Mouse (Mus musculus) C2C12 (cell line): ENCODE results near the gene Amh.
"Not testable (repeated sequence)": the region's sequence is repeated elsewhere in the genome, so short reads cannot be mapped to it uniquely, and the experiment has no call there.

ENCODE experiments used
- CTCF ChIP-seq: IDR thresholded peaks from one replicate; pipeline ENCODE4 v1.5.1; 2011; ENCODE audit not compliant: control insufficient read depth, insufficient read depth, insufficient read length
- FOSL1 ChIP-seq: IDR thresholded peaks from one replicate; pipeline ENCODE4 v1.8.0; 2011; ENCODE audit warnings: mild to moderate bottlenecking, low read length; ENCODE audit not compliant: poor library complexity, insufficient read depth, severe bottlenecking
- MYOD1 ChIP-seq: IDR thresholded peaks from one replicate; pipeline ENCODE4 v1.6.1; 2011; ENCODE audit warnings: low read depth; ENCODE audit not compliant: control insufficient read depth, insufficient read length
- USF1 ChIP-seq: IDR thresholded peaks from one replicate; pipeline ENCODE4 v1.6.1; 2011; ENCODE audit warnings: low read depth, mild to moderate bottlenecking, control low read depth, moderate library complexity

GRCm38 (mm10) chr10:80817955-80818354, 12.9 kb downstream of the Amh start:
- not testable (repeated sequence) for TF ChIP-seq CTCF, USF1, MYOD1, FOSL1
